Mouse (Mus musculus) lung, postnatal 0 days (tissue): Measurements from ENCODE around the gene Cacna1d.

Experiments
- CTCF ChIP-seq: IDR thresholded peaks from 2 replicates; pipeline ENCODE4 v1.5.1; 2016; ENCODE audit warnings: antibody characterized with exemption, mild to moderate bottlenecking
- EP300 ChIP-seq: IDR thresholded peaks from 2 replicates; pipeline ENCODE4 v1.6.1; 2016; ENCODE audit warnings: antibody characterized with exemption, mild to moderate bottlenecking, control low read depth

GRCm38 (mm10) chr14:30177850-30178249 is 313.4 kb downstream of the Cacna1d start:
- no peak for TF ChIP-seq CTCF
- TF ChIP-seq EP300 = no peak
